Mouse (Mus musculus): Measurements from ENCODE around the gene Scimp.
A peak's percentile ranks its signal among the peaks of the same experiment; 100 is the strongest.

The Scimp gene

DNA sequence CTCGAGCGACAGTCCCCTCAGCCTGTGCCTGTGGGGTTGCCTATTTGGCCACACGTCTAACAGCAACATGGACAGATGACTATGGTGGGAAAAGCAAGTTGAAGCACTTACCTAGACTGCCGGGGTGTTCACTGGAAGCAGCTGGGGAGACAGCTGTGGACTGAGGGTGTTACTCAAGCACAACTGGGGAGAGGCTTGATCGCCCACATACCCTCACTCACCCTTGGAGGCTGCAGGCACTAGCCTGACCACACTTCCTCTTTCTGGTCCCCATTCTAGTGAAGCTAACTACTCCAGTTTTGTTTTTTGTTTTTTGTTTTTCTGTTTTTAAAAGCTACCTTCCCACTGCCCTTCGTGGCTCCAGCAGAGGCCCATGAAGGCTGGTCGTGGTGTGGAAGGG, at the start of gene Scimp:
Scimp (minus strand) TSS at position 222 of the 400 bp plus-strand sequence.
- peak; percentile 80 to 83 for DNase-seq (ENCODE audit: low spot score in 2 of 2)

DNA sequence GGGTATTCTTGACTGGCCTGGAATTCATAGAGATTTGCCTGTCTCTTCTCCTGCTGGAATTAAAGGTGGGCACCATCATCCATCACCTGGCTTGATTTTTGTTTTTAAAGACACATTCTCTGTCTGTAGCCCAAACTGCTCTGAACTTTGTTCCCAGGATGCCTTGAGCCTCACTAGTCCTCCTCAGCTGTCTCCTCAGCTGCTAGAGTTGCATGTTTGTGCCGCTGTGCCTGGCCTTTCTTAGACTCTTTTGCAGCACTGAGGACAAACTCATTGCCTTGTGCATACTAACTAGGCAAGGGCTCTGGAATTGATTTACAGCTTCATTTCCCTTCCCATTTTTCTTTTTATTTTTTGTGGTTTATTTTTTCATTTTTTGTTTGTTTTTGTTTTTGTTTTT, 48.0 kb upstream of the Scimp start:
- DNase-seq (ENCODE audit: low spot score in 2 of 2): no peak

DNA sequence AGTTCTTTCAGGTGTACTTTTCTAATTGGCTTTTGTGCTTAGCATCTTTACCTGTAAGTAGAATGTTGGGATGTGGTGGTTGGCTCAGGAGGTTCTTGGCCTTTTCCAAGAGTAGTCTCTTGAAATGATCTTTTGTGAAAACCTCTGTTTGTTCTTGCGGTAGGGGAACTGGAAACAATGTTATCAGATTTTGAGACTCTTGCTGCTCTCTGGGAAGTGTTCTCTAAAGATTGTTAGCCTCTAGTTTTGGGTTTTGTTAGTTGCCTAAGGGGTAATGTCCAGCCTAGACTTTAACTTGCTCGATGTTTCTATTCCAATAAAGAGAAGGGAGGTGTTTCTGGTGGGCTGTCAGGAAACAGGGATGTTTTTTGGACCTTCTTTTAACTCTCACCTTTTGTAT, 33.6 kb upstream of the Scimp start:
- DNase-seq (ENCODE audit: low spot score in 2 of 2): no peak

DNA sequence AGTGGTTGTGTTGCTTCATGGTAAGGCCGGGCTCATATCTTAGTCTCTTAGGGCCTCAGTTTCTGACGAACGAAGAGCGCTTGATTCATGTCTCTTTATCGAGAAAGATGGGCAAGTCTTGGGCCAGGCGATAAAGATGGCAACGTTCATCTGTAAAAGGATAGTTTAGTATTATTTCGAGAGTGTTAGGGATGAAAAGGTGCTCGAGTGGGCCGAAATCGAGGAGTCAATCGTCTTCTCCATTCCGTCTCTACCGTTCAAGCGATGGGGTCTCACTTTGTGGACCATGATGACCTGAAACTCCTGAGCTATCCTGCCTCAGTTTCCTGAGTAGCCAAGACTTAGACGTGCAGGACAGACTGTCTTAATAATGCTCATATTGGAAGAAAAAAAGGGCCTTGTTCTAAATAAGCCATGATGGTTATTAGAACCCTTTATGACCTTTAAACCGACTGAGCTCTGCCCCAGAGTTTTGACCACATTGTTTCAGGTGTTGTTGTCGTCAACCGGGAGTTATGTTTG, 33.1 kb upstream of the Scimp start:
- DNase-seq (ENCODE audit: low spot score in 2 of 2): no peak

DNA sequence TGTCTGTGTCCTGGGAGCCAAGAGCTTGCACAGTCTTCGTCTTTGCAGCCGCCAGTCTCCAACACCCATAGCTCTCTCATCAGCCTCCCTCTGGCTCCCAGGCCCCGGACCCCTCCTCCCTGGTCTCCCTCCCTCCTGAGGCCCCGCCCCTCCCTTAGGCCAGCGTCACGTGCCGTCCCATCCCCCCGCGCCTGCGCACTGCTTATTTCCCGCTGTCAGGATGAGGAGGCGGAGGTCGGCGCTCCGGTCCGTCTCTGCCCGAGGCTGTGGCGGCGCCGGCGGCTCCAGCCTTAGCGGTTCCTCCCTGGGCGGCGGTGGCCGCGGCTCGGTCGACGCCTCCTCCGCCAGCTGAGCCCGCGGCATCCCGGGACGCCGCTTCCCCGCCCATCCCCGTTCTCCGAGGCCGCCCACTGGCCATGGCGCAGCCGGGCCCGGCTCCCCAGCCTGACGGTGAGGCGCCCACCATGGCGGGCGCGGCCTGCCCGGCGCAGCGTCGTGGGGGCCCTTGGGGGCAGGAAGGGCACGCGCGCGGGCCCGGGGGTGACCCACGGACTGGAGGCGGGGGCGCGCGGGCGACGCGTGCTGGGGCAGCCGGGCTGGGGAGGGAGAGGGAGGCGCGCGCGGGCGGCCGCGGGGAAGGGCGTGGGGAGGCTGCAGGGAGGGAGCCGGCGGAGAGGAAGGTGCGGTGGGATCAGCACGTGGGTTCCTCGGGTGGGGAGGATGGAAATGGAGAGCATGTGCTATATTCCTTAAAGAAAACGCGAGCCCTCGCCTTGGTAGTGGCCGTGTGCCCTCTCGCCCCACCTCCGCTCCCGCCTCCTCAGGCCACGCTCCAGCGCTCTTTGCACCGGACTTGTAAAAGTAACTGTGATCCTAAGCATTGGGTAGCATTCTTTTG, 32.4 kb upstream of the Scimp start, which contains the start of gene Rabep1:
Rabep1 (plus strand) TSS at position 220 of the 898 bp plus-strand sequence.
- DNase-seq (ENCODE audit: low spot score in 2 of 2): peak; percentile 92 to 93

DNA sequence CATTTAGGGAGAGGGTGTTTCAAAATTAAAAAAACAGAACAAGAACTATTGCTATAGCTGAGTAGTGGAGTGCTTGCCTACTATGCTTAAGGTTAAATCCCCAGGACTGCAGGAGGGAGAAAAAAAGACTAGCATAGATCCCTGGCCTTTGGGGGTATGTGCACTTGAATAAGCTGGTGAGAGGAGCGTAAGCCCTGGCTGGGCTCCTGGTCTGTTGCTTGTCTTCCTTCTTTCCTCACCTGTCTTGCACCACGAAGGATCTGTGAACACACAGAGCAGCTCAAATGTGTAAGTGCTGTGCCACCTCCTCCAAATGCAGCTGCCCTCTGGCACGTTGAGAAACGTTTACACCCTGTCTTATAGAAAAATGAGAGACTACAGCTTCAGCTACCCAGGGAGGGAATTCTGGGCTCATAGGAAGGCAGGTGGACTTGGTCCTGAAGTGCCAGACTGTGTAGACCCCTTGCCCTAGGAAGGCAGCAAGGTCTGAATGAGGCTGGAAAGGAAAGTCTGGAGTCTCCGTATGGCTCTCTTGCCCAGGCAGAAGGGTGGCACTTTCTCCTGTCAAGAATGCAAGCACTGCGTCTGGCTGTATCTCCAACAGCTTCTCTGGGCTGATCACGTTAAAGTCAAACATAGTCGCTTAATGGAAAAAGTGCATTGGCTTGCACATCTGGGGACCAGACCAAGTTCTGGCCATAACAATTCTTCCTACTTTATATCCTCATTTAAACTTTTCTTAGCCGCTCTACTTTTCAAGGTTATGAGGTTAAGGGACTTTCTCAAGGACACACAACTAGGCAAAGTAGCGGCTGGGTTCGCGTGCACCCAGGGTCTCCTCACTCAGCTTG, 31.5 kb upstream of the Scimp start:
- no peak for DNase-seq (ENCODE audit: low spot score in 2 of 2)

DNA sequence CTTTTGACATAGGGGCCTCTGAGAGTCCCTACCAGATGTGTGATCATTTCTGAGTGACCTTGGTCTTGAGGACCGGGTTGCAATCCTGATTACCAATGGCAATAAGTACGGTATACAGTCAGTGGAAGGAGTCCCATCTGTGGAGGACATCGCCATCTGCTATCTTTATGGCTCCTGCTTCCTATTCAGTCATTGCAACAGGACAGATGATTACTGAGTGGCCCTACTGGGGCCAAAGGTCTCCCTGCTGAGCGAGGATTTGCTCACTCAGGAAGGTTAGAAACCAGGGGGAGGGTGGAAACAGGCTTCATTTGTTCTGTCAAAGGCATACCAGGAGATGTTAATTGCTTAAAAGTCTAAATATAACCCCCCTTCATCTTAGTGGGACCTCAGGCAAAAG, 30.6 kb upstream of the Scimp start:
- DNase-seq (ENCODE audit: low spot score in 2 of 2): no peak

DNA sequence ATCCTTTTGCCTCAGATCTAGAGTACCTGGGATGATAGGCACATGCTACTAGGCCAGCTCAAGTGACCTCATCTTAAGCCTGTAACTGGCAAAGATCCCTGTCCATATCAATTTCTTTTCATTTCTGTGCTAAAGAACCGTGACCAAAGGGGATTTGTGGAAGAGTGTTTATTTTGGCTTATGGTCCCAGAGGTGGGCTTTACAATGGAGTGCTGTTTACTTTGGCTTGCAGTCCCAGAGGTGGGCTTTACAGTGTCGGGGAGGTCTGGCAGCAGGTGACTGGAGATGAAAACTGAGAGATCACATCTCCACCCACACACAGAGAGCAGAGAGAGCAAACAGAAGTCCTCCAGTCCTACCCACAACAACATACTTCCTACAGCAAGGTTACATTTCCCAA, 26.2 kb upstream of the Scimp start:
- no peak for DNase-seq (ENCODE audit: low spot score in 2 of 2)

DNA sequence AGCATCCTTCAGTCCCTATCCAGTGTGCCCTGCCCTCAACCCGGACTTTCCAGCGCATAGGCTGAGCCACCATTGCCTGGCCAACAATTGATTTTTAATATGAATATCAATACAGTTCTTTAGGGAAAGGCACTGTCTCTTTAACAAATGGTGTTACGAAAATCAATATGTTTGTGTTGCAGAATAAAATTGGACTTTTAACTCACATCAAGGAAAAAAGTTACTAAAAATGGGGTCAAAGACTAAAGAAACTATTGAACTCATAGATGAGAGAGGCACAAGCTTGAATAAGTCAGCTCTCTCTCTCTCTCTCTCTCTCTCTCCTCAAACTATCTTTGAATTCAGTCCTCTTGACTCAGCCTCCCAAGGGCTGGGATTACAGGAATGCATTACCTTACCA, 24.6 kb upstream of the Scimp start:
- DNase-seq (ENCODE audit: low spot score in 2 of 2): no peak

DNA sequence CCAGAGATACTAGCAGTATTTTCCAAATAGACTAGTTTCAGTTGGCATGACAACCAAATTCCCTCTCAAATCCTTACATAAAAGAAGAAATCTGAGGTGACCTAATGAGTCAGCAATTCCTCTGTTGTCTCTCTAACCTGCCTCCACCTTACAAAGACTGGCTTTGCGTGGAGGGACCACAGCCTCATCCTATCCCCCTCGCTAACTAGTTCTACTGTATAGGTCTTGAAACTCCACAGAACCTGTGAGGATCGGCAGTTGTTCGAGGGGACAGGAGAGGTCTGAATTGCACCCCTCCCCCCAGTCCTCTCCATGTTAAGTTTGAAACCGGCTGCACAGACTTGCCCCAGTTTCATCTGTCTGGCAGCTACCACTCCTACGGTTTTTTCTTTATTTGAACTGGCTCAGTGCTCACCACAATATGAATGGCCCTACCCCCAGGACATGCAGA, 23.0 kb upstream of the Scimp start:
- DNase-seq (ENCODE audit: low spot score in 2 of 2): no peak

DNA sequence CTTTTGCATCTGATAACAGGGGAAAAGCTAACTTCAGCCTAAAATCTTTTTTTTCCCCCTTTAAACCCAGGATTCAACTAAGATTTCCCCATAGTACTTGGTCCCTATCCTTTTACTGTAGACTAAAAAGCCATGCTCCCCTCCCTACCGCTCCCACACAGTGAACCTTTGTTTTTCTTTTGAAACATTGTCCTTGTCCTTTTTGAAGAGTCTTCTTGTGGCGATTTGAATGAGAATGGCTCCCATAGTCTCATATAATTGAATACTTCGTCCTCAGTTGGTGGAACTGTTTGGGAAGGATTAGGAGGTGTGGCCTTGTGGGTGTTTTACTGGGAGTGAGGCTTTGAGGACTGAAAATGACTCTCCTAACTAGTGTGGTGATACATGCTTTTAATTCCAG, 21.4 kb upstream of the Scimp start:
- no peak for DNase-seq (ENCODE audit: low spot score in 2 of 2)

DNA sequence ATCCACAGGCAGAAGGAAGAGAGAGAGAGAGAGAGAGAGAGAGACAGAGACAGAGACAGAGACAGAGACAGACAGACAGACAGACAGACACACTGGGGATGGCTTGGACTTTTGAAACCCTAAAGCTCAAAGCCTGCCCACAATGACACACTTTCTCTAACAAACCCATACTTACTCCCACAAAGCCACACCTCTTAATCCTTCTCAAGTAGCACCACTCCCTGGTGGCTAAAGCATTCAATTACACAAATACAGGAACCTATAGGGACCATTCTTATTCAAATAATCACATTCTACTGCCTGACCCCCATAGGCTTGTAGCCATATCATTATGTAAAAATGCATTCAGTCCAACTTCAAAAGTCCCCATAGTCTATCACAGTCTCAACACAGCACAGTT, 21.0 kb upstream of the Scimp start:
- DNase-seq (ENCODE audit: low spot score in 2 of 2): no peak

DNA sequence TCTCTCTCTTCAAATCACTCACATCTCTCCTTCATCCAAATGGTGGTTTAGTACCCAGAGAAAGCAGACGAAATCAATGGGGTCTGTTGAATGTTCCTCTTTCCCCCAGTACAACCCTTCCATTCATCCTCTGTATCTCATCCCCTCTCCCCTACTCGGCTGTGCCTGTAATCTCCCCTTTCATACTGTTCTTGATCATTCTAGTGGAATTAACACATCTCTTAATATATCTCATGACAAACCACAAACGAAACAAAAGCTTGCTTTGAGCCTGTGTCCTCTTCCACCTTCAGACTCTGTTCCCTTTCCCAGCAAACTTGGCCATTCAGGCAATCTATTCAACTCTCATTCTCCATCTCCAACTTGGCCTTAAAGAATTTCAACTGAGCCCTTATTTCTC, 18.8 kb upstream of the Scimp start:
- no peak for DNase-seq (ENCODE audit: low spot score in 2 of 2)

DNA sequence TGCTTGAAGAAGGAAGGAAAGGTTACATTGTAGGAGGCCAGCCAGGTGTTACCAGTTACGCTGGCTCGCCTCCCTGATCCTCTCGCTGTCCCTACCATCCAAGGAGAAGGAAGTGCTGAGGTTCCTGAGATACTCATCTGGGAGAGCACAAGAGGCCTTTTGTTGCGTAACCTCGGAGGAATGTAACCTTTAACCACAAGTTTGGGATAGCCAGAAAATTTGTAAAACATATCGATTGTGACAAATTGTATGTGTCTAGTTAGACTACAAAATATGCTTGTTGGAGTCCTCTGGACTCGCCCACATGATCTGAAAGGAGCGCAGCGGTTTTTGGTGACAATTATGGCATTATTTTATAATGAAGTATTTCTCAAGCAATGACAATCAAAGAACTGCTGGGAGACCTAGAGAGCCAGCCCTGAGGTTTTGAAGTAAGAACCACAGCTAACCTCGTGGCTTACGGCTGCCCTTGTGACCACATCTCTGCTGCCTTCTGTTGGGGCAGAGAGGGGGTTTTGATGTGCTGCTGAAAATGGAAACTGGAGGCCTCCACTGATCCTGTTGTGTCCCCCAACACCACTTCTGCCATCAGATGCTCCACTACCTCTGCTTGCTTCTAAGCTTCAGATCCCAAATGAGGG, 16.7 kb upstream of the Scimp start:
- DNase-seq (ENCODE audit: low spot score in 2 of 2): no peak

DNA sequence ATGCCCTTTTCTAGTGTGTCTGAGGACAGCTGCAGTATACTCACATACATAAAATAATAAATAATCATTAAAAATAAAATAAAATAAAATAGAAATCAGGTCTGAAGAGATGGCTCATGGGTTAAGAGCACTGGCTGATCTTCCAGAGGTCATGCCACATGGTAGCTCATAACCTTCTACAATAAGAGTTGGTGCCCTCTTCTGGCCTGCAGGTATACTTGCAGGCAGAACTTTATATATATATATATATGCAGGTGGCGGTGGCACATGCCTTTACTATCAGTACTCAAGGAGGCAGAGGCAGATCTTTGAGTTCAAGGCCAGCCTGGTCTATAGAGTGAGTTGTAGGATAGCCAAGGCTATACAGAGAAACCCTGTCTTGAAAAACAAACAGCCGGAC, 13.8 kb upstream of the Scimp start:
- DNase-seq (ENCODE audit: low spot score in 2 of 2): peak in 1 of 2 experiments; percentile 26

DNA sequence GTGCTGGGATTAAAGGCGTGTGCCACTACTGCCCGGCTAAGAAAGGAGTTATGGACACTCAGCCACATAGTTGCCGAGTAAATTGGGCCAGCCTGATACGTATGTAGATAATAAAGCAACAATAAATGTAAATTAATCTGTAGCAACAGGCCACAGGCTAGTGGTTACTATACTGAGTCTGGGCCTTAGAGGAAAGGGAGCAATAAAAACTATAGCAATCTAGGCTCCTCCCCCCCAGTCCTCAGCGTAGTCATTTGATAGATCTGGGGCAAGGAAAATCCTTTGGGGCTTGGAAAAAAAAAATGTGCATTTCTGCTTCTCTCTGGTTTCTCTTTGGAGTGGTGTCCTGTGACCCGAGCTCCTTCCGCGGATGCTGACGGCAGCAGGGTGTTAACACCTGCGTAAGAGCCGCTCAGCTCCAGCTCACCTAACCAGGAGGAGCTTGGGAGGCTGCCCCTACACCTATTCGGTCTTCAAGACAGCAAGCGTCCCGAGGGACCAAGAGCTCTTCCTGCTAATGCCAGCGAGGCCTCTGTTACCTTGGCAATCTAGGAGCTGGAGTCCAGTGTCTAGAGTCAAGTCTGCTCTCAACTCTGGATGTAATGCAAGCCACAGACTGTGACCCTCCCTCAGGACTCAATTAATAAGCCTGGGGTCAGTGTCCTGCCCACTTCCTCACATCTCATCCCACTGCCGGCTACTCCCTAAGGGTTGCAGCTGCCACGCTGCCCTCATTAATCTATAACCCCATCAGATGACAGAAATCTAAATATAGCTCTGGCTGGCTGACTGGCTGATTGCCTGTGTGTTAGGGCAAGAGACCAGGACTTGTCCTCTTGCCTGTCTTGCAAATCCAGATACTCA, 9.6 kb upstream of the Scimp start:
- DNase-seq (ENCODE audit: low spot score in 2 of 2): no peak

DNA sequence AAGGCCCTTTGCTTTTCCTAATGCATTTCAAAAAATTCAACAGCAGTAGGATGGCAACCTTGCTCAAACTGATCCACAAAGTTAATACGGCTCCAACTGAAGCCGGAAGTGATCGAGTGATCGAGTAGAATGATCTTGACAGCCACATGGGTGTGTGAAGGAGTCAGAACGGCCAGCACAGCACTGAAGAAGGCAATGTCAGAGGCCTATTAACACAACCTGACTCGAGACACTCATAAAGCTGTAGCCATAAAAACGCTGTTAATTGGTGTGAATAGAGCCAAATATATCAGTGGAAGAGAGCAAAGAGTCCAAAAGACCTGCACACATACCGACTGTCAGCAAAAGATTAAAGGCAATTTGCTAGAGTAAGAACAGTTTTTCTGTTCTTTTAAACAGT, 7.7 kb upstream of the Scimp start:
- DNase-seq (ENCODE audit: low spot score in 2 of 2): no peak

DNA sequence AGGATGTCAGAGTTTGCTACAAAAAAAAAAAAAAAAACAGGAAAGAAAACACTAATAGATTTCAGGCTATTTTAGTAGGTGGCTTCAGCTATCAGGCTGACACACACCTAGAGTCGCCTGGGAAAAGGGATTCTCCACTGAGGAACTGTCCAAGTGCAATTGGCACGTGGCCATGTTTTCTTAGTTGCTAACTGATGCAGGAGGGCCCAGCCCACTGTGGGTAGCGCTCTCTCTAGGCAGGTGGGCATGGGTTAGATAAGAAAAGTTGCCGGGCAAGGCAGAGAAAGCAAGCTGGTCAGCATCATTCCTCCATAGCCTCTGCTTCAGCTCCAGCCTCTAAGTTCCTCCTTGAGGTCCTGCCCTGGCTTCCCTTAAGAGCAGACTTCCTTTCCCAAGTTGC, 4.4 kb upstream of the Scimp start:
- DNase-seq (ENCODE audit: low spot score in 2 of 2): no peak

DNA sequence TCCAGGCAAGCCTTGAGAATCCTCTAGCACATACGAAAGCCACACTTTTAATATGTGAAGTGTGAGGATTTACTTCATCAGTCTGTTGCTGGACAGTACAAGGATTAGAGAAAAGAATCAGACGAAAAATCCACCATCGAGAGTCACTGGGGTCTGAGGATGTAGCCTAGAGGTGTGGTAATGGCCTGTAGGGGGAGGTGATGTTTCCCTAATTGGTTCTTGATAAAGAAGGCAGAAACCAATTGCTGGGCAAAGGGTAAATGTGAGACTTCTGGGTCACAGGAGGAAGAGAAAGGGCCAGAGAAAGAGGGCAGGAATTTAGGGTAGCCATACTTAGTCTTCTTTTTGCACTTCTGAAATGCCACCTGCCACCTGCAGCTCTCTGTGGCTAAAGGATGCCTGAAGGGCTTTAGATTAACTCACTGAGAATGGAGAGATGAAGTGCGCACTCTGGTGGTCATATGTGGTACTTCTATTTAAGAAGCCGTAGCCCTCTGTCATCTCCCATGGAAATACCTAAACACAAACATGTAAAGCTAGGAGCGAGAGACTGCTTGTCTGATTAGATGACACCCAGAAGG, 3.2 kb upstream of the Scimp start:
- DNase-seq (ENCODE audit: low spot score in 2 of 2): peak; percentile 52 to 62

DNA sequence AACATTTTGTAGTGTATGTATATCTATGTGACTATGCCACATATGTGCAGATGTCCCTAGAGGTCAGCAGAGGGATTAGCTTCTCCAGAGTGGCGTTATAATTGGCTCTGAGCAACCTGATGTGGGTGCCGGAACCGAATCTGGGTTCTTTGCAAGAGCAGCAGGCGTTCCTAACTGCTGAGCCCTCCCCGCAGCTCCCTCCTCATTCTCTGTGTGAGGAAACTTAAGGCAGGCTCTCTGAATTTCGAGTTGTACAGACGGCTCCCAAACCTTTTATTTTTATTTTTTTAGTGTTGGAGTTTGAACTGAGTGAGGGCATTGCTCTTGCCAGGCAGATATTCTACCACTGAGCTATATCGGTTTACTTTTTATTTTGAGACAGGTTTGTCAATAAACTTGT, 2.7 kb upstream of the Scimp start:
- no peak for DNase-seq (ENCODE audit: low spot score in 2 of 2)

All from spleen, postnatal 36 days (tissue).